Mouse (Mus musculus): ENCODE results near the gene Gm10521. TPM values are rescaled to one million over a fixed set of nuclear protein-coding genes. Genes with fewer than 3 reads are reported as not detected.
"Not testable (repeated sequence)": the region's sequence is repeated elsewhere in the genome, so short reads cannot be mapped to it uniquely, and the experiment has no call there.

Gene Gm10521
- polyA plus RNA-seq (2015; fragmentation: Nextera tagmentation; extraction: Ambion mirVana), result 0.05 TPM in 1 of 2 replicates, not detected in the other

GRCm38 (mm10) chr1:171895364-171895763 is at the start of gene Gm10521:
TSS of gene Gm10521 (plus strand) at chr1:171895664.
- H3K27me3 ChIP-seq (ENCODE audit: control insufficient read depth, insufficient read depth, low read depth, low read length); H3K4me3 ChIP-seq (ENCODE audit: low read depth, low read length); H3K27ac ChIP-seq (ENCODE audit: low read length); H3K4me1 ChIP-seq (ENCODE audit: control insufficient read depth, low read depth, low read length); H3K4me2 ChIP-seq (ENCODE audit: low read depth, low read length); H3K9me3 ChIP-seq (replicated peaks; ENCODE audit: control insufficient read depth, low read length); H3K9ac ChIP-seq (ENCODE audit: low read depth, low read length); ATAC-seq (ENCODE audit: low read depth); H3K36me3 ChIP-seq (ENCODE audit: control insufficient read depth, insufficient read depth): not testable (repeated sequence)
- WGBS (ENCODE audit: insufficient replicate concordance), result 78% methylated on average over 5 of the region's 5 CpGs

GRCm38 (mm10) chr1:171848201-171848600 is 47.3 kb upstream of the Gm10521 start:
- H3K27ac ChIP-seq (ENCODE audit: low read length), result no peak overlapping the region
- H3K9ac ChIP-seq (ENCODE audit: low read depth, low read length), result no peak overlapping the region
- no peaks in the 10 kb centered on the region for H3K36me3 ChIP-seq (ENCODE audit: control insufficient read depth, insufficient read depth)
- H3K27me3 ChIP-seq (ENCODE audit: control insufficient read depth, insufficient read depth, low read depth, low read length), result no peaks in the 10 kb centered on the region
- no peak overlapping the region for H3K4me2 ChIP-seq (ENCODE audit: low read depth, low read length)
- no peaks in the 10 kb centered on the region; the same call in 1 of the 2 replicates for H3K4me1 ChIP-seq (ENCODE audit: control insufficient read depth, low read depth, low read length)
- no peaks in the 10 kb centered on the region for H3K9me3 ChIP-seq (replicated peaks; ENCODE audit: control insufficient read depth, low read length)
- no peak for ATAC-seq (ENCODE audit: low read depth)
- no peak overlapping the region for H3K4me3 ChIP-seq (ENCODE audit: low read depth, low read length)

- no peak overlapping the region for H3K4me3 ChIP-seq (ENCODE audit: low read depth, low read length)
- no peaks in the 10 kb centered on the region for H3K36me3 ChIP-seq (ENCODE audit: control insufficient read depth, insufficient read depth)
- 47% methylated on average over 4 of the region's 4 CpGs for WGBS (ENCODE audit: insufficient replicate concordance)
- ATAC-seq (ENCODE audit: low read depth), result no peak
- H3K4me1 ChIP-seq (ENCODE audit: control insufficient read depth, low read depth, low read length), result no peaks in the 10 kb centered on the region; the same call in 1 of the 2 replicates
- no peak overlapping the region for H3K4me2 ChIP-seq (ENCODE audit: low read depth, low read length)
- no peak overlapping the region for H3K9ac ChIP-seq (ENCODE audit: low read depth, low read length)
- H3K9me3 ChIP-seq (replicated peaks; ENCODE audit: control insufficient read depth, low read length), result no peaks in the 10 kb centered on the region
- no peaks in the 10 kb centered on the region for H3K27me3 ChIP-seq (ENCODE audit: control insufficient read depth, insufficient read depth, low read depth, low read length)
- H3K27ac ChIP-seq (ENCODE audit: low read length), result no peak overlapping the region
Observed at GRCm38 (mm10) chr1:171848757-171849156, 46.7 kb upstream of the Gm10521 start.

- ATAC-seq (ENCODE audit: low read depth), result peak; percentile 72
- WGBS (ENCODE audit: insufficient replicate concordance), result 31% methylated on average over 5 of the region's 5 CpGs
- no peaks in the 10 kb centered on the region for H3K36me3 ChIP-seq (ENCODE audit: control insufficient read depth, insufficient read depth)
- no peak overlapping the region for H3K9ac ChIP-seq (ENCODE audit: low read depth, low read length)
- no peaks in the 10 kb centered on the region; the same call in 1 of the 2 replicates for H3K4me1 ChIP-seq (ENCODE audit: control insufficient read depth, low read depth, low read length)
- no peak overlapping the region for H3K4me2 ChIP-seq (ENCODE audit: low read depth, low read length)
- no peak overlapping the region for H3K4me3 ChIP-seq (ENCODE audit: low read depth, low read length)
- H3K27ac ChIP-seq (ENCODE audit: low read length), result no peak overlapping the region
- no peaks in the 10 kb centered on the region for H3K27me3 ChIP-seq (ENCODE audit: control insufficient read depth, insufficient read depth, low read depth, low read length)
- H3K9me3 ChIP-seq (replicated peaks; ENCODE audit: control insufficient read depth, low read length), result no peaks in the 10 kb centered on the region
Observed at GRCm38 (mm10) chr1:171849454-171849853, 46.0 kb upstream of the Gm10521 start.

GRCm38 (mm10) chr1:171865467-171865866 is 30.0 kb upstream of the Gm10521 start:
- 60% methylated on average over 4 of the region's 4 CpGs for WGBS (ENCODE audit: insufficient replicate concordance)
- Histone ChIP-seq H3K9me3 (replicated peaks; ENCODE audit: control insufficient read depth, low read length) (no peaks in the 10 kb centered on the region), H3K4me3 (ENCODE audit: low read depth, low read length) (no peak overlapping the region), H3K9ac (ENCODE audit: low read depth, low read length) (no peak overlapping the region), H3K36me3 (ENCODE audit: control insufficient read depth, insufficient read depth) (no peaks in the 10 kb centered on the region), H3K27ac (ENCODE audit: low read length) (no peak overlapping the region), H3K4me1 (ENCODE audit: control insufficient read depth, low read depth, low read length) (no peaks in the 10 kb centered on the region), H3K4me2 (ENCODE audit: low read depth, low read length) (no peak overlapping the region), H3K27me3 (ENCODE audit: control insufficient read depth, insufficient read depth, low read depth, low read length) (no peaks in the 10 kb centered on the region)
- ATAC-seq (ENCODE audit: low read depth), result no peak

GRCm38 (mm10) chr1:171886989-171887388 is 8.5 kb upstream of the Gm10521 start:
- 50% methylated on average over 1 of the region's 1 CpGs for WGBS (ENCODE audit: insufficient replicate concordance)
- Histone ChIP-seq H3K9me3 (replicated peaks; ENCODE audit: control insufficient read depth, low read length) (no peaks in the 10 kb centered on the region), H3K27ac (ENCODE audit: low read length) (no peak overlapping the region), H3K4me3 (ENCODE audit: low read depth, low read length) (no peak overlapping the region), H3K9ac (ENCODE audit: low read depth, low read length) (no peak overlapping the region), H3K36me3 (ENCODE audit: control insufficient read depth, insufficient read depth) (no peaks in the 10 kb centered on the region), H3K27me3 (ENCODE audit: control insufficient read depth, insufficient read depth, low read depth, low read length) (no peaks in the 10 kb centered on the region), H3K4me2 (ENCODE audit: low read depth, low read length) (no peak overlapping the region), H3K4me1 (ENCODE audit: control insufficient read depth, low read depth, low read length) (no peaks in the 10 kb centered on the region)
- no peak for ATAC-seq (ENCODE audit: low read depth)

GRCm38 (mm10) chr1:171904011-171904410 is 8.5 kb downstream of the Gm10521 start:
- H3K4me1 ChIP-seq (ENCODE audit: control insufficient read depth, low read depth, low read length), result no peaks in the 10 kb centered on the region
- 67% methylated on average over 1 of the region's 1 CpGs for WGBS (ENCODE audit: insufficient replicate concordance)
- H3K4me3 ChIP-seq (ENCODE audit: low read depth, low read length), result no peak overlapping the region
- H3K9ac ChIP-seq (ENCODE audit: low read depth, low read length), result no peak overlapping the region
- H3K27ac ChIP-seq (ENCODE audit: low read length), result no peak overlapping the region
- no peaks in the 10 kb centered on the region for H3K27me3 ChIP-seq (ENCODE audit: control insufficient read depth, insufficient read depth, low read depth, low read length)
- no peaks in the 10 kb centered on the region for H3K9me3 ChIP-seq (replicated peaks; ENCODE audit: control insufficient read depth, low read length)
- H3K4me2 ChIP-seq (ENCODE audit: low read depth, low read length), result no peak overlapping the region
- no peaks in the 10 kb centered on the region for H3K36me3 ChIP-seq (ENCODE audit: control insufficient read depth, insufficient read depth)
- no peak for ATAC-seq (ENCODE audit: low read depth)

- no peaks in the 10 kb centered on the region for H3K9me3 ChIP-seq (replicated peaks; ENCODE audit: control insufficient read depth, low read length)
- H3K4me3 ChIP-seq (ENCODE audit: low read depth, low read length), result no peak overlapping the region
- H3K4me1 ChIP-seq (ENCODE audit: control insufficient read depth, low read depth, low read length), result no peaks in the 10 kb centered on the region
- H3K4me2 ChIP-seq (ENCODE audit: low read depth, low read length), result no peak overlapping the region
- no peak for ATAC-seq (ENCODE audit: low read depth)
- H3K9ac ChIP-seq (ENCODE audit: low read depth, low read length), result no peak overlapping the region
- no peak overlapping the region for H3K27ac ChIP-seq (ENCODE audit: low read length)
- WGBS (ENCODE audit: insufficient replicate concordance), result 71% methylated on average over 13 of the region's 13 CpGs
- no peaks in the 10 kb centered on the region for H3K27me3 ChIP-seq (ENCODE audit: control insufficient read depth, insufficient read depth, low read depth, low read length)
- no peaks in the 10 kb centered on the region for H3K36me3 ChIP-seq (ENCODE audit: control insufficient read depth, insufficient read depth)
Observed at GRCm38 (mm10) chr1:171915638-171916458, 20.4 kb downstream of the Gm10521 start.

GRCm38 (mm10) chr1:171917305-171918039 is 22.0 kb downstream of the Gm10521 start, which contains the start of gene Slamf6:
TSS of gene Slamf6 (plus strand) at chr1:171917515.
- Histone ChIP-seq H3K4me1 (ENCODE audit: control insufficient read depth, low read depth, low read length) (no peaks in the 10 kb centered on the region), H3K4me2 (ENCODE audit: low read depth, low read length) (no peak within 1 kb of the TSS), H3K27ac (ENCODE audit: low read length) (no peak within 1 kb of the TSS), H3K9ac (ENCODE audit: low read depth, low read length) (no peak within 1 kb of the TSS), H3K36me3 (ENCODE audit: control insufficient read depth, insufficient read depth) (no peaks in the 10 kb centered on the region), H3K4me3 (ENCODE audit: low read depth, low read length) (no peak within 1 kb of the TSS), H3K27me3 (ENCODE audit: control insufficient read depth, insufficient read depth, low read depth, low read length) (no peaks in the 10 kb centered on the region), H3K9me3 (replicated peaks; ENCODE audit: control insufficient read depth, low read length) (no peaks in the 10 kb centered on the region)
- ATAC-seq (ENCODE audit: low read depth), result no peak
- WGBS (ENCODE audit: insufficient replicate concordance), result 40% methylated on average over 14 of the region's 14 CpGs

All from liver, embryonic 16.5 days (tissue).